Mouse (Mus musculus) R1 (cell line): ENCODE measurements around the gene Cntn5.
A peak's percentile ranks its signal among the peaks of the same experiment; 100 is the strongest.

Source experiments
- DNase-seq: peaks from one replicate; pipeline ENCODE4 v3.0.0-alpha.2; 2018; ENCODE audit warnings: low read depth, low spot score

Gene Cntn5

DNA sequence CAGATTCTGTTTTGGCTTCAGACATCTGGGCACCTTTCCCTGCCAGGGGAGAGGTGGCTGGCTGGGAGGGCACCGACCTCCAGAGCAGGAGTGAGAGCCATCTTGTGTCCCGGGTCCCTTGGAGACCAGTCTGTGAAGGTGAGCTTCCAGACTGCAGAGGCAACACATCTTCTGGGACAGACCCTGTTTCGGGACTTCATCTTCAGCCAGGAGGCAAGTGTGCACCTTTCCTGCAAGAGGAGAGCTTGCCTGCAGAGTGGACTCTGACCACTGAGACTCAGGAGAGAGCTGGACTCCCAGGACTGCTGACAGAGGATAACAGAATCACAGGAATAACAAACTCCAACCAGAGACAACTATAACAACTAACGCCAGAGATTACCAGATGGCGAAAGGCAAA lies 1195.9 kb downstream of the Cntn5 start:
- no peak for DNase-seq

DNA sequence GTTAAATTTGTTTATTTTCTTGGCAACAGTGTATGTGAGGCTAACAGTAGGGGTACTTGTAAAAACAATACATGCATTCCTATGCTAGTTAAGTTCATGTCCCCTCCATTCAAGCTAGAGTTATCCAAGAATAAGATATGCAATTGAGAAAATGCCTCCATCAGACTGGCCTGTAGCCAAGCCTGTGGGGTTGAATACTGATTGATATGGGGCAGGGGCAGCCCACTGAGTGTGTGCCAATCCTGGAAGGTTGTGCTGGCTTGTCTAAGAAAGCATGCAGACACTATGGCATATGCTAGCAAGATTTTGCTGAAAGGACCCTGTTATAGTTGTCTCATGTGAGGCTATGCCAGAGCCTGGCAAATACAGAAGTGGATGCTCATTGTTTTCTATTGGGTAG lies 1196.8 kb downstream of the Cntn5 start:
- no peak for DNase-seq

DNA sequence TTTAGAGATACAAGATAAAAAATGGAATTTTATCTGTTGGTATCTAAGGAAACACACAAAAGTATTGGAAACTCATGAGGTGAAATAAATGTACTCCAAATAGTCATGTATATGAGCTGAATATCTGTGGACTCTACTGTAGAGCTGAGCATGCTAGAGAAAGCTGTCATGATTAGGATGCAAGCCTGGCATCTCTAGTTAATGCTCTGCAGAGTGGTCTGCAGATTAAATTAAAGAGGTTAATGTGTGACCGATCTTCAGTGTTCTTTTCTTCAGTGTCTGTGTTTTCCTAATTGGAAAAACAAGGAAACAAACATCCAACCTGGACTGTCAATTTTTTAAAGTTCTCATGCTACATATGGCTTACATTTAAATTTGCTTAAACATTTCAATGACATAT lies 1199.4 kb downstream of the Cntn5 start:
- no peak for DNase-seq

DNA sequence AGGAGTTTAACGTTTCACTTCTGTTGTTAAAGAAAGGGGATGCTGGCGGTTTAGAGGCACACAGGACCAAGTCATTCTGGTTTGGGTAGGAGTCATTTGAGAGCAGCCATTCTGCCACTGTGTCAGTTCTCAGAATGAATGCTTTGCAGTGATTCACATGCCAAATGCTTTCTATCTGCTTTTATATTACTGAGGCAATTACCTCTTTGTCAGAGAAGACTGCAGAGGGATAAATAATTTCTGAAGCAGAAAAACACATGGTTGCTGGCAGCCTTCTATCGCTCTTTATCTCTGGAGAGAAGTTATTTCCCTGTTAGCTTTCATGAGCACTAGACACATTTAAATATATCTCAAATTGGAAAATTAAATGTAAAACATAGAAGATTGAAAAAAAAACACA lies 1207.9 kb downstream of the Cntn5 start:
- DNase-seq = no peak

DNA sequence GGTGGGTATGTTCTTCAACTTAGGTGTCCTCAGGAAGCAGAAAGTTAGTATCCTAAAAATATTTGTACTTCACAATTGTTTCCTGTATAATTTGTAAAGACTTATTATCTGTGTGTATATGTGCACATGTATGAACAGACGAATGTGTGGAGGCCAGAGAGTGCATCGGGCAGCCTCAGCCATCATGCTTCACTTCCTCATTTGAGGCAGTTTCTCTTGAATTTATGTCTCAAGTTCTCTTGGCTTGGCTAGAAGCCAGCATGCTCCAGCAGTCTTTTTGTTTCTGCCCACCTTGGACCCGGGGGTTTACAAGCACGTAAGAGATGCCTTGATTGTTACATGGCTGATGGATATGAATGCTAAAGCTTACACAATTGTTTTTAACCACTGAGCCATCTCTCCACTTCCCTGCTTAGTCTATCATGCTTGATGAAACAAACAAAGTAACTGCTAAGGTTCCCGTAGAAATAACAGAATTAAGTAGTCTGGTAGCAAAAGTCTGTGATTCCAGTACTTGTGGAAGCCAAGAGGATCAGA lies 1222.2 kb downstream of the Cntn5 start:
- DNase-seq = no peak

DNA sequence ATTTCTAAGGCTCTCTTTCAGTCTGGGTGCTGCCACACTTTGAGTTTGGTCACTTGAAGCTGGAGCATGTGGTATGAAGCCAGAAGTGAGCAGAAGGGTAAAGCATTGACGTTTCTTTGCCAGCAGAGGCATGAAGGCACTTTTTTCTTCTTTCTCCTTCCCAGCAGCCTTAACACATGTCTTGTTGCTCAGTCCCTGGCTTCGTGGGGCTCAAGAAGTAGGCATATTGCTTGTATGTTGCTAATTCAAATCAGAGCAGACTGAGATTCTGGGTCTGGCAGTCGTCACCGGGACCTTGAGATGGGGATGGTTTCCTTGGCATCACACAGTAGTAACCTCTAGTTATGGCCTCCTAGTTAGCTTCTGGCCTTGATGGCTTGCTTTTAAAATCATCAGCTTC lies 1228.5 kb downstream of the Cntn5 start:
- DNase-seq = no peak

DNA sequence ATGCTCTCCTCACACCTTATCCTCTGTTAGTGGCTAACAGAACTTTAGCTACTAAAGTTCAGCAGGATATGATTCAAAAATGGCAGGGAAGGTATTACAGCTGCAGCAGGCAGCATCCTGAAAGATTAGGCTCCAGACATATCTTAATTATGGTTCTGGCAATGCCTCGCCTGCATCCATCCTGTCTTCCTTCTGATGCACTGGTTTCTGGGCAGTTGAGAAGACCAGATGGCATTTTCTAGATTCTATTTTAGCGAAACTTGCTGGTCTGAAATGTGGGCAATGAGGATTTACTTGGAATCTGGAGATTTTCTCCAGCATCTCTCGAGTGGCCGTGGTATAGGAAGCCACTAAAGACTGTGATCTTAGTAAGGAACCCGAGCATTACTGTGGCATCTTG lies 1230.0 kb downstream of the Cntn5 start:
- no peak for DNase-seq

DNA sequence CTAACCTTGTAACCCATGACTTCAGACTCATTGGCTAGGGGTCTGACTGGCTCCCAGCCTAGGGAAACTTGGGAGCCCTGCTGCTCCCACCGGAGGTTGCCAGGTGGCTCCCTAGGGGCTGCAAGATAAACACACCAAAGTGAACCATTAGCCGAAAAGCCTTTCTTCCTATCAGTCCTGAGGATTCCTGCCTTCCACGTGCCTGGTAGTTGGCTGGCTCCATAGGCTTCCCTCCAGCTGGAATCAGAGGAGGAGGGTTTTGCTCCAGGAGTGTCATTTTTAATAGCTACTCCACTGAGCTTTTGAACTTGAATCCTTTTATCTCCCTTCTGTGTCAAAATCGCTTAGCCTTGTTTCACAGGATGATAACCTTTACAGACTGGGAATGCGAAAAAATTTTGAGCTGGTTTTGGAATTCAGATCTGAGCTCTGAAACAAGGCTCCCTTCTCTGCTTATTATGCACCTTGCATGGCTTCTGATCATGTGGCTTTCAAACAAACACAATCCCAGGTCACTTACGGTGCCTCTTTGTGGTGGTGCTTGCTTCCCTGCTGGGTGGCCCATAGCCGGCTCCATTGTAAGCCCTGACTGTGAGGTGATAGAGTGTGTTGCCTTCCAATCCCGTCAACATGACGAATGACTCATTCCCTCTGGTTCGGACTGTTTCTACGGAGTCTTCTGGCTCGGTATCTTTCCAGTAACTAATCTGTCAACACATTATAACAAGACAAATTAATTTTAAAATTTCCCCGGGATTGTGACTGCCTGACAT lies 1231.1 kb downstream of the Cntn5 start:
- peak; percentile 55 for DNase-seq

DNA sequence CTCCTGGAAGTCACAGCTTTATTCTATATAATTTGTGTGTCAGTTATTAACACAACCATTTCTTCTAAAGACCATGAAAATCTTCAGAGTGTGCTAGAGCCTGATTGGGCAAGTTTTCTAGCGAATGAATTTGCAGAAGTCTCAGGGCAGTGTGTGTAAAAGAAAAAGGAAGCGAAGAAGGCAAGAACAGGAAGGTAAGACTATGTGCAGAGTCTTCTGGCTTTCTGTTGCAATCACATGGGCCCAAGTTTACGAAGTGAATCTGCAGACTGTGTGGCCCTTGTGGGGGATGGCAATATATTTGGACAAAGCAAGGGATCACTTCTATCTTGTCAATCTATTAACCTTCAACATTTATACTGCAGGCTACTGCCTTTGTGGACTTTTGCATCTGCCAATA lies 1251.1 kb downstream of the Cntn5 start:
- no peak for DNase-seq

DNA sequence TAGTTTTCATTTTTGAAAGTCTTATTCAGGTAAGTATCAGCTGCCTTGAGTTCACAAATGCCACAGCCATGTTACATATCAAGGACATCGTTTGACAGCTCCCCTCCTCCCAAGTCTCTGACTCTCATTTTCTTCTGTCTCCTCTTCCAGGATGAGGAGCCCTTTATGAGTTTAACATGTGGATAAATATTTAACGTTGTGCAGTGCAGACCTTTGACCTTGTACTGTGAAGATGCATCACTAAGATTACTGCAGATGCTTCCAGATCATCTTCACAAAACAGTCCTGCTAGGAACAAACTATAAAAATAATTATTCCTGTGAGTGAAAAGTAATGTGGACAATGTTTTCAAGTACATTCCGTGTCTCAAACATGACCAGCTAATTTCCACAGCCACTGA lies 1257.2 kb downstream of the Cntn5 start:
- DNase-seq = no peak

DNA sequence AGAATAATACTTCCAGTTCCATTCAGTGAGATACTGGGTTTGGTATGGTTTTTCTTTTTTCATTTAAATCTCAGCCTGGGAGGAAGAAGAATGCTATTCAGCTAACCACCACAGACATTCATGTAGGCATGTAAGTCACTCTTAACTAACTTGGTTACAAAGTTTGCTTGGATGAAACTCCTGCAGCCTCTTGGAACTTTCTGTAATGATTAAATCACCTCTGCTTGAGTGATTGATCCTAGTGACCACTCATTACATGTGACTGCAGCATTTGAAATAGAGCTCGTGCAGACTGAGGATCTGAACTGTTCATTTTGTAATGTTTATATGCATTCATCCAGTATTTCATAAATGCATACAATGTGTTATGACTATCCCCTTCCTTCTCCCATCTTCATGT lies 1258.3 kb downstream of the Cntn5 start:
- DNase-seq = no peak
